Mouse (Mus musculus): ENCODE data around the gene Lmbr1l. TPM values are rescaled to one million over a fixed set of nuclear protein-coding genes. Genes with fewer than 3 reads are reported as not detected.
"Not testable (repeated sequence)": the region's sequence is repeated elsewhere in the genome, so short reads cannot be mapped to it uniquely, and the experiment has no call there.

Lmbr1l gene
- polyA plus RNA-seq, 1 experiment from 2014 or later = 21.7 TPM

- Histone ChIP-seq H3K4me3 (replicated peaks) (peak overlapping the region; percentile 84), H3K4me1 (peaks cover 23% of the 10 kb centered on the region), H3K27me3 (no peaks in the 10 kb centered on the region), H3K36me3 (peaks cover 14% of the 10 kb centered on the region; the same call in 1 of the 2 replicates), H3K9me3 (replicated peaks) (no peaks in the 10 kb centered on the region), H3K27ac (replicated peaks) (peak overlapping the region; percentile 100), H3K9ac (peak overlapping the region; percentile 90), H3K4me2 (replicated peaks) (peak overlapping the region; percentile 90)
- peak; percentile 82 for ATAC-seq (ENCODE audit: insufficient number of reproducible peaks, low FRiP score, low TSS enrichment, low read depth)
- WGBS = under 1% methylated on average over 35 of the region's 35 CpGs
These were observed 15.8 kb upstream of the Lmbr1l start for GRCm38 (mm10) chr15:98933833-98934216.

- Histone ChIP-seq H3K4me2 (replicated peaks) (peak overlapping the region; percentile 90), H3K27ac (replicated peaks) (peak overlapping the region; percentile 100), H3K4me1 (peaks cover 27% of the 10 kb centered on the region), H3K9ac (peak overlapping the region; percentile 90), H3K4me3 (replicated peaks) (peak overlapping the region; percentile 84), H3K36me3 (peaks cover 14% of the 10 kb centered on the region; the same call in 1 of the 2 replicates)
- not testable (repeated sequence) for ATAC-seq (ENCODE audit: insufficient number of reproducible peaks, low FRiP score, low TSS enrichment, low read depth); H3K27me3 ChIP-seq; H3K9me3 ChIP-seq (replicated peaks)
- 6% methylated on average over 8 of the region's 9 CpGs for WGBS
These were observed 15.1 kb upstream of the Lmbr1l start for GRCm38 (mm10) chr15:98933004-98933671.

DNA sequence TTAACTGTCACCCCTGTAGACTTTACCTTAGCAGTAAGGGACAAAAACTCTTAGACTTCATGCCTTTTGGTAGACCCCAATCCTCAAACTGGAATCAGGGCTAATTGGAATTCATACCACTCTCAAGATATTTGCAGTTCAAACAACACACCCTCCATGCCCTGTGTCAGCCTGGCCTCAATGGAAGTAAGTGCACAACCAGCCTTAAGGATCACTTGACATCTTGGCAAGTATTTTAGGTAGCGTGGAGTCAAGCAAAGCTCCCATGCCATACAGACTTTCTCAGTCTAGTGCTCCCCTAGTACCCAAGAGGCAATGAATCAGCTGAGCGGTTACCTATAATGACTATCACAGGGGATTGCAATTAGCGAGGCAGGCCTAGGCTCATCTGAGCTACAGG, 13.0 kb upstream of the Lmbr1l start:
- ATAC-seq (ENCODE audit: insufficient number of reproducible peaks, low FRiP score, low TSS enrichment, low read depth) = no peak
- 69% methylated on average over 3 of the region's 3 CpGs for WGBS
- Histone ChIP-seq H3K9ac (no peak overlapping the region), H3K9me3 (replicated peaks) (no peaks in the 10 kb centered on the region), H3K4me1 (peaks cover 27% of the 10 kb centered on the region), H3K4me2 (replicated peaks) (no peak overlapping the region), H3K27me3 (no peaks in the 10 kb centered on the region), H3K27ac (replicated peaks) (0 out of 2 replicates have a peak overlapping the region, but pooled peaks have one; percentile 39), H3K4me3 (replicated peaks) (no peak overlapping the region), H3K36me3 (peaks cover 14% of the 10 kb centered on the region; the same call in 1 of the 2 replicates)

DNA sequence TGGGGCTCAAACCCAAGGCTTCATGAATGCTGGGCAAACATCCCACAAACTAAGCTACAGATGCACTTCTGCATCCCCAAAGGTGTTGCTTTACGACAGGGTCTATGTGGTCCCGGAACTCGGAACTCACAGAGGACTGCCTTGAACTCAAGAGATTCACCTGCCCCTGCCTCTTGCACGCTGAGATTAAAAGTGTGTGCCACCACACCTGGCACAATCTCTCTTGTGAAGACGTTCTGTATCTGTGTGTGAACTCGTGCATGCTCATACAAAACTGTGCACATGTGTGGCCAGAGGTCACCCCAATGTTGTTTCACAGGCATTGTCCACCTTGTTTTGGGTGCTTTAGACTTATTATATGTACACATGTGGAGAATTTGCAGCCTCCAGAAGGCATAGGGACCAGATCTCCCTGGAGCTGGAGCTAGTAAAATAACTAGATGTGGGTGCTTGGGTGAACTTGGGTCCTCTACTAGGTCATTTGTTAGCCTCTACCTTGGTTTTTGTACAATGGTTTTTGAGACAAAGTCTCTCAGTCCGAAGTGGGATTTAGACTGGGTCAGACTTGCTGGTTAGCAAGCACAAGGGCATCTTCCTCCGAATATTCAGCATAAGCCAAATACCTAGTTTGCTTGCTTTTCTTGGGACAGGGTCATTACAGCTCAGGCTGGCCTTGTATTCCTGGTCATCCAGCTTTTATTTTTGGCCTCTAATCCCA, 12.1 kb upstream of the Lmbr1l start:
- no peak overlapping the region for H3K27ac ChIP-seq (replicated peaks)

DNA sequence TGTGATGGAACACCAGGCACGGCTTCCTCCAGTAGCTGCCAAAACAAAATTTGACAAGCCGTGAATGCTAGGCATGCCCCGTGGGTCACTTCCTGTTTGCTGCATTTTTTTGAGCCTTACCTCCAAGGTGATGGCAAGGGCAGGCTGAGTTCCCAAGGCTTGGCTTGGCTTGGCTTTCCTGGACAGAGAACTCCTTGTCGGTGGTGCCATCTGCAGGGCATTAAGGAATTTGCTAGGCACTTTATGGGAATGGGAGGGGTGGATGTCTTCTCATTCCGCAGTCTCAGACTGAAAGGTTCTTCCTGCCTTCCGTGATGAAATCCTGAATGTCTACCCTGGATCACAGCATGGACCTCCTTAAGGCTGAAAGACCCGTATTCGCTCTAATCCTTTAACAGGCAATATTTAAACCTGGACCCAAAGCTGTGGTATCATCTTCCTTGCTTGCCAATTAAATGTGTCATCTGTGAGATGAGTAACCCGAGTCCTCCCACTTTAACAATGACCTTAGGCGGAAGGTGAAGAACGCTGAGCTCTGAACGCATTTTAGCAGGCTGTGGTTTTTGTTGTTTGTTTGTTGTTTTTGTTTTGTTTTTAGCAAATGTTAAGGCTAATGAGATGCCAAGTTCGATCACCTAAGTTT, 10.7 kb upstream of the Lmbr1l start:
- H3K9ac ChIP-seq = no peak overlapping the region

More for the DNA sequence above, 12.1 kb upstream of the Lmbr1l start:
- Histone ChIP-seq H3K27me3 (no peaks in the 10 kb centered on the region), H3K4me1 (peaks cover 19% of the 10 kb centered on the region), H3K9ac (no peak overlapping the region), H3K9me3 (replicated peaks) (no peaks in the 10 kb centered on the region), H3K36me3 (peaks cover 14% of the 10 kb centered on the region; the same call in 1 of the 2 replicates), H3K4me3 (replicated peaks) (no peak overlapping the region), H3K4me2 (replicated peaks) (no peak overlapping the region)
- WGBS = 45% methylated on average over 8 of the region's 8 CpGs
- ATAC-seq (ENCODE audit: insufficient number of reproducible peaks, low FRiP score, low TSS enrichment, low read depth) = no peak

GRCm38 (mm10) chr15:98927566-98927965, 9.5 kb upstream of the Lmbr1l start:
- H3K9ac ChIP-seq = no peak overlapping the region
- no peaks in the 10 kb centered on the region for H3K27me3 ChIP-seq
- 77% methylated on average over 5 of the region's 5 CpGs for WGBS
- no peaks in the 10 kb centered on the region for H3K9me3 ChIP-seq (replicated peaks)
- no peak overlapping the region for H3K4me2 ChIP-seq (replicated peaks)
- no peak overlapping the region for H3K4me3 ChIP-seq (replicated peaks)
- H3K36me3 ChIP-seq = peaks cover 14% of the 10 kb centered on the region; the same call in 1 of the 2 replicates
- H3K4me1 ChIP-seq = peaks cover 13% of the 10 kb centered on the region
- H3K27ac ChIP-seq (replicated peaks) = no peak overlapping the region
- ATAC-seq (ENCODE audit: insufficient number of reproducible peaks, low FRiP score, low TSS enrichment, low read depth) = no peak

More for the DNA sequence above, 10.7 kb upstream of the Lmbr1l start:
- H3K4me3 ChIP-seq (replicated peaks) = no peak overlapping the region
- H3K4me2 ChIP-seq (replicated peaks) = no peak overlapping the region
- peak overlapping the region; percentile 55; the same call in 1 of the 2 replicates for H3K27ac ChIP-seq (replicated peaks)
- 9% methylated on average over 13 of the region's 13 CpGs for WGBS
- peaks cover 18% of the 10 kb centered on the region for H3K4me1 ChIP-seq
- no peak for ATAC-seq (ENCODE audit: insufficient number of reproducible peaks, low FRiP score, low TSS enrichment, low read depth)
- H3K27me3 ChIP-seq = no peaks in the 10 kb centered on the region
- H3K9me3 ChIP-seq (replicated peaks) = no peaks in the 10 kb centered on the region
- H3K36me3 ChIP-seq = peaks cover 14% of the 10 kb centered on the region; the same call in 1 of the 2 replicates

DNA sequence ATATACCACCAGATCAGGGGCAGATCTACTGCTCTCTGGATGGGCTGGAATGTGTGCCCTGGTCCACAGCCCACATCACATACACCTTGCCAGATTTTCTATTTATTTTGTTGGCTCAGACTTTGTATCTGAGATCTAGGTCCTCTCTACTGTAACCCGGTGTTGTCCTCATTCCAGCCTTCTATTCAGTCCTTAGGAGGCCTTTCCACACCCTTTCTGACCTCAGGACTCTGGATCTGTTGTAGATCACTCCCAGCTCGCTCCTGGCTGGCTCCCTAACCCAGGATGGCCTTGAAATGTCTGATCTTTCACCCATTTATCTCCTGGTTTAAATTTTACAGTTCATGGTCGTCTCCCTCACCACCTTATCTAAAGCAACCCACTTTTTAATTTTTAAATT, 6.7 kb upstream of the Lmbr1l start:
- Histone ChIP-seq H3K36me3 (no peaks in the 10 kb centered on the region), H3K4me1 (peaks cover 9% of the 10 kb centered on the region), H3K27ac (replicated peaks) (no peak overlapping the region), H3K9ac (no peak overlapping the region), H3K4me2 (replicated peaks) (no peak overlapping the region), H3K9me3 (replicated peaks) (no peaks in the 10 kb centered on the region), H3K4me3 (replicated peaks) (no peak overlapping the region), H3K27me3 (no peaks in the 10 kb centered on the region)
- no peak for ATAC-seq (ENCODE audit: insufficient number of reproducible peaks, low FRiP score, low TSS enrichment, low read depth)
- 86% methylated on average over 3 of the region's 3 CpGs for WGBS

DNA sequence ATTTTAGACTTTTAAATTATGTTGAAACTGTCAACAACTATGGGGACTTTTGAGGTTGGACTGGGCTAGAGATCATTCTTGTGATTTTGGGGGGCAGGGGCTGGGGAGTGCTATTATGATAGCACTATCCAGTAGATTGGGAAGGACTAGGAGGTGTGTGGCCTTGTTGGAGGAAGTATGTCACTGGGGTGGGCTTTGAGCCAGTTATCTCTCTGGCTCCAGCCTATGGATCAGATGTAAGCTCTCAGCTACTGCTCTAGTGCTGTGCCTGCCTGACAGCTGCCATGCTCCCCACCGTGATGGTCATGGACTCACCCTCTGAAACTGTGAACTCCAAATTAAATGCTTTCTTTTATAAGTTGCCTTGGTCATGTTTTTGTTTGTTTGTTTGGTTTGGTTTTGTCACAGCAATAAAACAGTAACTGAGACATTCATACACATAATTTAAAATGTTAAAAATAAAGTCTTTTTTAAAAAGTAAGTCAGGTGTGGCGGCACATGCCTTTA, 5.1 kb upstream of the Lmbr1l start:
- Histone ChIP-seq H3K4me3 (replicated peaks) (no peak overlapping the region), H3K9me3 (replicated peaks) (no peaks in the 10 kb centered on the region), H3K27me3 (no peaks in the 10 kb centered on the region), H3K9ac (no peak overlapping the region), H3K36me3 (no peaks in the 10 kb centered on the region), H3K4me2 (replicated peaks) (no peak overlapping the region), H3K27ac (replicated peaks) (no peak overlapping the region), H3K4me1 (peaks cover 7% of the 10 kb centered on the region; the same call in 1 of the 2 replicates)
- WGBS = 87% methylated on average over 2 of the region's 2 CpGs
- no peak for ATAC-seq (ENCODE audit: insufficient number of reproducible peaks, low FRiP score, low TSS enrichment, low read depth)

DNA sequence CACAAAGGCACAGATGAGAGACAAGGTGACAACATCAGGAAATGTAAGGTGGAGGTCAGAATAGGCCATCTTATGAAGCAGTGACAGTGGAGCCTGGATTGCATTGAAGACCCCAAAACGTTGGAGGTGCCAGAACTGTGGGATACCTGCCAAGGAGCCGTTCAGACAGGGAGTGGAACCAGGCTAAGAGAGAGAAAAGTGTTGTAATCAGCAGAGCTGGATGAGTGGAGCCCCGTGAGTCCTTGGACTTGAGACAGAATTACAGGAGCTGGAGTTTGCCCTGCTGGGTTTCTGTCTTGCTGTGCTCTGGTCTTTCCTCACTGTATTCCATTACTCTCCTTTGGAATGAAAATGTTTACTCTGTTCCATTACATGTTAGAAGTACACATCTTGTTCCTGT, 4.5 kb upstream of the Lmbr1l start:
- Histone ChIP-seq H3K4me2 (replicated peaks) (no peak overlapping the region), H3K9me3 (replicated peaks) (no peaks in the 10 kb centered on the region), H3K36me3 (no peaks in the 10 kb centered on the region), H3K4me1 (peaks cover 7% of the 10 kb centered on the region; the same call in 1 of the 2 replicates), H3K27me3 (no peaks in the 10 kb centered on the region), H3K27ac (replicated peaks) (no peak overlapping the region), H3K4me3 (replicated peaks) (no peak overlapping the region), H3K9ac (no peak overlapping the region)
- 54% methylated on average over 3 of the region's 3 CpGs for WGBS
- ATAC-seq (ENCODE audit: insufficient number of reproducible peaks, low FRiP score, low TSS enrichment, low read depth) = no peak

DNA sequence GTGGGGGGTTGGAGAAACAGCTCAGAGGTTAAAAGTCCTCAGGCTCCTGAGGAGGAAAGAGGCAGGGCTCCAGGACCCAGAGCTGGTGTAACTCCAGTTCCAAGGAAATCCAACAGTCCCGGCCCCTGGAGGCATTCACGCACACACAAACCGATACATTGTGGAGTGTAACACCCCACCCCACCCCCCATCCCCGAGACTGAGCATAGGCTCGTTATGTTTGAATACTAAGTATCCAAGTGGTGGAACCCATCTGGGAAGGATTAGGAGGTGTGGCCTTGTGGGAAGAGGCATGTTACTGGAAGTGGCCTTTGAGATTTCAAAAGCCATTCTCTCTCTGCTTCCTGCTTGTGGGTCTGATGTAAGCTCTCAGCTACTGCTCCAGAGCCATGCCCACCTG, 3.5 kb upstream of the Lmbr1l start:
- H3K27ac ChIP-seq (replicated peaks) = no peak overlapping the region
- H3K9ac ChIP-seq = no peak overlapping the region
- no peak overlapping the region for H3K4me2 ChIP-seq (replicated peaks)
- ATAC-seq (ENCODE audit: insufficient number of reproducible peaks, low FRiP score, low TSS enrichment, low read depth) = no peak
- H3K4me3 ChIP-seq (replicated peaks) = no peak overlapping the region
- no peaks in the 10 kb centered on the region for H3K36me3 ChIP-seq
- H3K27me3 ChIP-seq = no peaks in the 10 kb centered on the region
- 67% methylated on average over 5 of the region's 5 CpGs for WGBS
- peaks cover 13% of the 10 kb centered on the region for H3K4me1 ChIP-seq
- no peaks in the 10 kb centered on the region for H3K9me3 ChIP-seq (replicated peaks)

DNA sequence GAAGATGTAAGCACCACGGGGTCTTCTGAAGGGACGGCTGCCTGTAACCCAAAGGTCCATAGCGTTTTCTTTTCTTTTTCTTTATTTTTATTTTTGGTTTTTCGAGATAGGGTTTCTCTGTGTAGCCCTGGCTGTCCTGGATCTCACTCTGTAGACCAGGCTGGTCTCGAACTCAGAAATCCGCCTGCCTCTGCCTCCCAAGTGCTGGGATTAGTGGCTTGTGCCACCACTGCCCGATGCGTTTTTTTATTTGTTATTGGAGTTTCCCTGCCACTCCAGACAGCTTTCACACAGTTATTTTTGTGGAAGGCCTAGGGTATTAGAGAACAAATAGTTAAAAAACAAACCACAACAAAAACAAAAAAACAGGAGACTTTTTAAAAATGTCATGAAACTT, 466 bp upstream of the Lmbr1l start:
- peaks cover 26% of the 10 kb centered on the region for H3K4me1 ChIP-seq
- WGBS = 25% methylated on average over 8 of the region's 8 CpGs
- H3K9me3 ChIP-seq (replicated peaks); H3K27me3 ChIP-seq; ATAC-seq (ENCODE audit: insufficient number of reproducible peaks, low FRiP score, low TSS enrichment, low read depth); H3K36me3 ChIP-seq: not testable (repeated sequence)
- H3K4me2 ChIP-seq (replicated peaks) = peak overlapping the region; percentile 74
- H3K27ac ChIP-seq (replicated peaks) = peak overlapping the region; percentile 86
- H3K9ac ChIP-seq = peak overlapping the region; percentile 39
- H3K4me3 ChIP-seq (replicated peaks) = peak overlapping the region; percentile 89
